ENCODE assay signal across 8 mouse cellular contexts in the genomic region with DNA sequence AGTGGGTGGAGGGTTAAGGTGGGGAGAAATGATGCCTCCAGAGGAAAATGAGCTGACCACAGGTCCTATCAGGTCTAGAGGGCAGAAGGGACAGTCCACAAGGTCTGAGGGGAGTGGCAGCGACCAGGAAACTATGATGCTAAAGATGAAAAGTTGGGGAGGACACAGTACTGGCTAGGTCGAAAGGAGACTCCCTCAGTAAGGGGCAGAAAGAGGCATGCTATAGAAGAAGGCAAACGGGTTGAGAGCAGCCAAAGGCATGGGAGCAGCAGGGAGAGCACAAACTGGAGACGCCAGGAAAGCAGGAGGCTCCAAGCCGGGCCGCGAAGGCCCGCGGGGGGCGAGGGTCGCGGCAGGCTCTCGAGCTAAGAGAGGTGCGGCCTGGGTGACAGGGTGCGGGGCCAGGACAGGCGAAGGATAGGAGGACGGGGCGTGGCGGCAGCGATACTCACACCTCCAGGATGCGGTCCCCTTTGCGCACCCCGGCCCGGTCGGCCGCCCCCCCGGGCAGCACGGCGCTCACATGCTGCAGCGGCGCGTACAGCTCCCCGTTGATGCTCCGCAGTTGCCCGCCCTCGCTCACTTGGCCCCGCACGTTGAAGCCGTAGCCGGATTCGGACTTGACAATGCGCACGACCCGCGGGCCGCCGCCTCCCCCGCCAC. TPM values are rescaled to one million over a fixed set of nuclear protein-coding genes. Genes with fewer than 3 reads are reported as not detected.
DNase-seq lines count a peak whose midpoint lies in the region; ATAC-seq lines count a peak whose summit lies in the region.

No protein-coding gene starts in this region.

- H3K4me1 ChIP-seq in forebrain, embryonic 14.5 days (ENCODE audit: control insufficient read depth, insufficient read depth, low read length): peaks cover 4% of the 10 kb centered on the region; the same call in 1 of the 2 replicates
- H3K4me1 ChIP-seq in liver, embryonic 12.5 days: peaks cover 19% of the 10 kb centered on the region

- H3K36me3 ChIP-seq in forebrain, embryonic 14.5 days (ENCODE audit: control insufficient read depth, insufficient read depth, low read length): no peaks in the 10 kb centered on the region
- 0 out of 2 replicates have a peak, but pooled peaks cover 3% of the 10 kb centered on the region for H3K36me3 ChIP-seq in liver, embryonic 12.5 days
- no peaks in the 10 kb centered on the region for H3K36me3 ChIP-seq in splenic B cell, adult 2 months (ENCODE audit: control insufficient read depth, insufficient read depth, low read length, poor library complexity, severe bottlenecking)

- intact Hi-C loops in left cerebral cortex, postnatal 36 days (cut with DNase I): loop anchor here (1.0 to 10.0 kb wide), 2 partner anchors 137 to 255 kb away; a partner anchor contains a TSS

- ATAC-seq in forebrain, embryonic 14.5 days: peak; percentile 84
- ATAC-seq in liver, embryonic 12.5 days: peak; percentile 78

- peak overlapping the region; percentile 85 for H3K4me3 ChIP-seq in forebrain, embryonic 14.5 days (ENCODE audit: low read depth, low read length)
- peak overlapping the region; percentile 93 for H3K4me3 ChIP-seq in liver, embryonic 12.5 days

- peak; percentile 5 to 13 for DNase-seq in left cerebral cortex, adult 9 months (ENCODE audit: low spot score in 2 of 2)
- no peak for DNase-seq in left cerebral cortex, postnatal 36 days (ENCODE audit: low spot score in 2 of 2)
- peak; percentile 28 for DNase-seq in adipocyte (ENCODE audit: low spot score)
- DNase-seq in forebrain, embryonic 14.5 days (ENCODE audit: low spot score): no peak
- peak; percentile 57 for DNase-seq in splenic B cell, adult 2 months (ENCODE audit: low read depth, low spot score)
- no peak for DNase-seq in left cerebral cortex, adult 18-20 months (ENCODE audit: low spot score in 2 of 2)
- no peak for DNase-seq in right cerebral cortex, postnatal 14 days

- H3K27ac ChIP-seq in forebrain, embryonic 14.5 days (ENCODE audit: low read depth, low read length): peak overlapping the region; percentile 87
- peak overlapping the region; percentile 82 for H3K27ac ChIP-seq in liver, embryonic 12.5 days

- no peaks in the 10 kb centered on the region for H3K27me3 ChIP-seq in forebrain, embryonic 14.5 days (replicated peaks; ENCODE audit: control insufficient read depth, insufficient read depth, low read length)
- no peaks in the 10 kb centered on the region for H3K27me3 ChIP-seq in liver, embryonic 12.5 days (replicated peaks)
- no peaks in the 10 kb centered on the region for H3K27me3 ChIP-seq in splenic B cell, adult 2 months (ENCODE audit: control insufficient read depth, insufficient read depth, low read length, poor library complexity, severe bottlenecking)

- H3K4me2 ChIP-seq in forebrain, embryonic 14.5 days (ENCODE audit: low read length): peak overlapping the region; percentile 90
- H3K4me2 ChIP-seq in liver, embryonic 12.5 days: peak overlapping the region; percentile 94

- no peaks in the 10 kb centered on the region for H3K9me3 ChIP-seq in forebrain, embryonic 14.5 days (replicated peaks; ENCODE audit: control insufficient read depth, low read length)
- no peaks in the 10 kb centered on the region for H3K9me3 ChIP-seq in liver, embryonic 12.5 days (replicated peaks)

- WGBS in forebrain, embryonic 14.5 days: under 1% methylated on average over 29 of the region's 48 CpGs
- under 1% methylated on average over 46 of the region's 48 CpGs for WGBS in liver, embryonic 12.5 days (ENCODE audit: insufficient replicate concordance)

- peak overlapping the region; percentile 88 for H3K9ac ChIP-seq in forebrain, embryonic 14.5 days (ENCODE audit: low read length)
- H3K9ac ChIP-seq in liver, embryonic 12.5 days: peak overlapping the region; percentile 89

RNA-seq across cellular contexts. Expression of a gene that starts 0.6 kb away (rescaled TPM):
- 100 to 1,000 TPM in 1 of 2 experiments, 10 to 100 TPM in 1; 92.3 to 102 TPM for total RNA-seq in left cerebral cortex, postnatal 36 days (2021)
- 42.8 and 45.3 TPM in 2 replicates for polyA plus RNA-seq in forebrain, embryonic 14.5 days (2014; fragmentation: Nextera tagmentation; extraction: Ambion mirVana)
- 23.9 and 25.1 TPM in 2 replicates for polyA plus RNA-seq in liver, embryonic 12.5 days (2016; fragmentation: Nextera tagmentation; extraction: Ambion mirVana)
- 100 to 1,000 TPM; 106 TPM for total RNA-seq in left cerebral cortex, adult 18-20 months (2021)

Comparison
In these comparisons a context has a peak if more than half of its experiments do, and no peak if none do; other contexts are left out.
1. DNase-seq: peak in left cerebral cortex, adult 9 months (2 of 2), adipocyte (single experiment) and splenic B cell, adult 2 months (single experiment); none in left cerebral cortex, postnatal 36 days (0 of 2), forebrain, embryonic 14.5 days (single experiment), left cerebral cortex, adult 18-20 months (0 of 2) and right cerebral cortex, postnatal 14 days (single experiment).